Mouse (Mus musculus): ENCODE data around the gene Oprd1. TPM values are rescaled to one million over a fixed set of nuclear protein-coding genes. Genes with fewer than 3 reads are reported as not detected.

The Oprd1 gene
- polyA plus RNA-seq (2015; fragmentation: Nextera tagmentation; extraction: Ambion mirVana), result 0.02 and 0.04 TPM in 2 replicates

DNA sequence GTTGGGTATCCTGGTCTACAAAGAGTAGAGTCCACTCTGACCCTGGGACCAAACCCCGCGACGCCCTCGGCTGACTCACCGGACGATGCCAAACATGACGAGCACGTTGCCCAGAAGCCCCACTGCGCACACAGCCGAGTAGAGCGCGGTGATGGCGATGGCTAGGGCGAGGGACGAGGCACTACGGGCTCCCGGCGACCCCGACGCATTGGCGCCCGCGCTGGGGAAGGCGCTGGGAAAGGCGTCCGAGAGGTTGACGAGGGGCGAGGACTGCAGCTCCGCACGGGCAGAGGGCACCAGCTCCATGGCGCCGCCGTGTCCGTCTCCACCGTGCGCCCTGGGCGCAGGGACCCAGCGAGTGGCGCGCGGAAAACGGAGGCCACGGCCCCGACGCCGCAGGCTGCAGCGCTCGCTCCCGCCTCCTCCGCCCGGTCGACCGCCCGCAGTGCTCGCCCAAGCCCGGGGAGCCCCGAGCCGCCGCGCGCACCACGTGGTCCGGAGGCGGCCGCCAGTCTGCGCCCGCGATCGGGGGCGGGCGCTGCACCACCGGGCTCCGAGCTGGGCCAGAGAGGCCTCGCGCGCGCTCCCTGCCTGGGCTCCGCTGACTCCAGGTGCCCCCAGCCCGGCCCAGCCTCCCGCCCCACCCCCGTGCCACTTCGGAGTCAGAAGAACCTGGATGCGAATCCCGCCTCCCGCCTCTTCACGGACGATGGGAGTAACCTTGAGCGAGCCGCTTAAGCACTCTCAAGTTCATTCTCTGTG, at the start of gene Oprd1:
Oprd1 (minus strand) TSS at position 407 of the 762 bp plus-strand sequence.
- Histone ChIP-seq H3K9ac (ENCODE audit: low read depth, low read length) (no peak within 1 kb of the TSS), H3K36me3 (ENCODE audit: control insufficient read depth, insufficient read depth) (no peaks in the 10 kb centered on the region), H3K27ac (ENCODE audit: low read length) (no peak within 1 kb of the TSS), H3K4me3 (ENCODE audit: low read depth, low read length) (peak within 1 kb of the TSS; percentile 26), H3K4me1 (ENCODE audit: control insufficient read depth, low read depth, low read length) (no peaks in the 10 kb centered on the region), H3K4me2 (ENCODE audit: low read depth, low read length) (peak within 1 kb of the TSS; percentile 46), H3K9me3 (replicated peaks; ENCODE audit: control insufficient read depth, low read length) (no peaks in the 10 kb centered on the region), H3K27me3 (ENCODE audit: control insufficient read depth, insufficient read depth, low read depth, low read length) (peaks cover 46% of the 10 kb centered on the region)
- 1% methylated on average over 85 of the region's 89 CpGs for WGBS (ENCODE audit: insufficient replicate concordance)
- ATAC-seq (ENCODE audit: low read depth), result no peak

- no peak overlapping the region for H3K4me2 ChIP-seq (ENCODE audit: low read depth, low read length)
- ATAC-seq (ENCODE audit: low read depth), result no peak
- no peak overlapping the region for H3K4me3 ChIP-seq (ENCODE audit: low read depth, low read length)
- no peaks in the 10 kb centered on the region for H3K27me3 ChIP-seq (ENCODE audit: control insufficient read depth, insufficient read depth, low read depth, low read length)
- H3K9ac ChIP-seq (ENCODE audit: low read depth, low read length), result no peak overlapping the region
- H3K4me1 ChIP-seq (ENCODE audit: control insufficient read depth, low read depth, low read length), result no peaks in the 10 kb centered on the region
- no peaks in the 10 kb centered on the region for H3K9me3 ChIP-seq (replicated peaks; ENCODE audit: control insufficient read depth, low read length)
- H3K27ac ChIP-seq (ENCODE audit: low read length), result no peak overlapping the region
- 82% methylated on average over 2 of the region's 2 CpGs for WGBS (ENCODE audit: insufficient replicate concordance)
- H3K36me3 ChIP-seq (ENCODE audit: control insufficient read depth, insufficient read depth), result peaks cover 21% of the 10 kb centered on the region
These were observed 43.6 kb upstream of the Oprd1 start for GRCm38 (mm10) chr4:132187826-132188401.

- ATAC-seq (ENCODE audit: low read depth), result no peak
- Histone ChIP-seq H3K36me3 (ENCODE audit: control insufficient read depth, insufficient read depth) (peaks cover 16% of the 10 kb centered on the region), H3K4me1 (ENCODE audit: control insufficient read depth, low read depth, low read length) (no peaks in the 10 kb centered on the region), H3K9me3 (replicated peaks; ENCODE audit: control insufficient read depth, low read length) (no peaks in the 10 kb centered on the region), H3K27me3 (ENCODE audit: control insufficient read depth, insufficient read depth, low read depth, low read length) (no peaks in the 10 kb centered on the region), H3K27ac (ENCODE audit: low read length) (no peak overlapping the region), H3K4me3 (ENCODE audit: low read depth, low read length) (no peak overlapping the region), H3K4me2 (ENCODE audit: low read depth, low read length) (no peak overlapping the region), H3K9ac (ENCODE audit: low read depth, low read length) (no peak overlapping the region)
- 88% methylated on average over 3 of the region's 3 CpGs for WGBS (ENCODE audit: insufficient replicate concordance)
These were observed 38.9 kb upstream of the Oprd1 start for GRCm38 (mm10) chr4:132183162-132183561.

DNA sequence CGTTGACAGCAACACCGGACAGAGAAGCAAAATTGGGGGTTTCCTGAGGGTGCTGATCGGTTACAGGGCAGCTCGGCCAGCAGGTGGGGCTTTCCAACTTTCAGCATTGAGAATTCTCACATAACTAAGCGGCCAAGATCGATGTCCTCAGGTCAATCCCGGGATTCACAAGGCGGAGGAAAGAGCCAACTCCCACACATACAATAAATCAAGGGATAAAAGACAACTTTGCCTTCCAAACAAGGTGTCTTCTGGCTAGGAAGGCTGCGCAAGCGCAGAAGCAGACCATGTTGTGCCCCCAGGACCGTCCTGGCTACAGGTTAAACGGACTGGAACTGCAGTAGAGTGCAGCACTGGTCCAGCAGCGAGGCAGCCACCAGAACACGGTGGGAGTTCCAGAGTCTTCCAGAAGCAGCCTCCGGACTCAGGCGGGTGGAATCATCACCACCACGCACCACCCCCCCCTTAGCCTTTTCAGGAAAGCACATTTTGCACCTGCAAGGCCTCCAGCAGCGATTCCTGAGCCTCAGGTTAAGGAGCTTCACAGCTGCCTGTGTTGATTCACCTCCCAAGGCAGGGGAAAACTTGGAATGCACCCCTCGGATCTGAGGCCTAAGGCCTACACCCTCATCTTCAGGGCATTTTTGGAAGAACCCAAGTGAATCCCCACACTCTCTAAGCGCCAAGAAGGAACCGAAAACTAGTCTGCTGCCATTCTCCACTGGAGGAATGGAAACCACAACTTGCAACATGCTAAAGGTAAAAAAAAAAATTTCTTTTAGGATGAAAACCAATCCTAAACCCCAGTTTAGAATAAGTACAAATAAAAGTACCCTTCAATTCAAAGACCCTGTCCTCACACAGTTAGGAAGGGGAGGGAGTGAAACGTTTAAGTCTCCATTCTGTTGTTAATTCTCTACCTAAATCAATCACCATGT, 37.7 kb upstream of the Oprd1 start:
- ATAC-seq (ENCODE audit: low read depth), result no peak
- no peak overlapping the region for H3K27ac ChIP-seq (ENCODE audit: low read length)
- H3K27me3 ChIP-seq (ENCODE audit: control insufficient read depth, insufficient read depth, low read depth, low read length), result no peaks in the 10 kb centered on the region
- WGBS (ENCODE audit: insufficient replicate concordance), result 69% methylated on average over 22 of the region's 22 CpGs
- peaks cover 16% of the 10 kb centered on the region for H3K36me3 ChIP-seq (ENCODE audit: control insufficient read depth, insufficient read depth)
- no peaks in the 10 kb centered on the region for H3K9me3 ChIP-seq (replicated peaks; ENCODE audit: control insufficient read depth, low read length)
- no peaks in the 10 kb centered on the region for H3K4me1 ChIP-seq (ENCODE audit: control insufficient read depth, low read depth, low read length)
- no peak overlapping the region for H3K4me3 ChIP-seq (ENCODE audit: low read depth, low read length)
- no peak overlapping the region for H3K9ac ChIP-seq (ENCODE audit: low read depth, low read length)
- no peak overlapping the region for H3K4me2 ChIP-seq (ENCODE audit: low read depth, low read length)

- 79% methylated on average over 9 of the region's 9 CpGs for WGBS (ENCODE audit: insufficient replicate concordance)
- Histone ChIP-seq H3K4me2 (ENCODE audit: low read depth, low read length) (no peak overlapping the region), H3K4me3 (ENCODE audit: low read depth, low read length) (no peak overlapping the region)
These were observed 36.4 kb upstream of the Oprd1 start for GRCm38 (mm10) chr4:132180710-132181109.

GRCm38 (mm10) chr4:132178630-132179059, 34.4 kb upstream of the Oprd1 start:
- no peak overlapping the region for H3K4me2 ChIP-seq (ENCODE audit: low read depth, low read length)
- no peak for ATAC-seq (ENCODE audit: low read depth)
- no peaks in the 10 kb centered on the region for H3K9me3 ChIP-seq (replicated peaks; ENCODE audit: control insufficient read depth, low read length)
- 2% methylated on average over 10 of the region's 10 CpGs for WGBS (ENCODE audit: insufficient replicate concordance)
- H3K4me3 ChIP-seq (ENCODE audit: low read depth, low read length), result no peak overlapping the region
- H3K36me3 ChIP-seq (ENCODE audit: control insufficient read depth, insufficient read depth), result no peaks in the 10 kb centered on the region
- H3K27ac ChIP-seq (ENCODE audit: low read length), result no peak overlapping the region
- H3K27me3 ChIP-seq (ENCODE audit: control insufficient read depth, insufficient read depth, low read depth, low read length), result no peaks in the 10 kb centered on the region
- no peak overlapping the region for H3K9ac ChIP-seq (ENCODE audit: low read depth, low read length)
- no peaks in the 10 kb centered on the region for H3K4me1 ChIP-seq (ENCODE audit: control insufficient read depth, low read depth, low read length)

More at GRCm38 (mm10) chr4:132180710-132181109, 36.4 kb upstream of the Oprd1 start:
- H3K4me1 ChIP-seq (ENCODE audit: control insufficient read depth, low read depth, low read length), result no peaks in the 10 kb centered on the region
- H3K9ac ChIP-seq (ENCODE audit: low read depth, low read length), result no peak overlapping the region
- no peaks in the 10 kb centered on the region for H3K9me3 ChIP-seq (replicated peaks; ENCODE audit: control insufficient read depth, low read length)
- peaks cover 14% of the 10 kb centered on the region for H3K36me3 ChIP-seq (ENCODE audit: control insufficient read depth, insufficient read depth)
- H3K27me3 ChIP-seq (ENCODE audit: control insufficient read depth, insufficient read depth, low read depth, low read length), result no peaks in the 10 kb centered on the region
- no peak overlapping the region for H3K27ac ChIP-seq (ENCODE audit: low read length)
- ATAC-seq (ENCODE audit: low read depth), result no peak

- 47% methylated on average over 10 of the region's 10 CpGs for WGBS (ENCODE audit: insufficient replicate concordance)
- no peak for ATAC-seq (ENCODE audit: low read depth)
- H3K4me1 ChIP-seq (ENCODE audit: control insufficient read depth, low read depth, low read length), result no peaks in the 10 kb centered on the region
- H3K36me3 ChIP-seq (ENCODE audit: control insufficient read depth, insufficient read depth), result no peaks in the 10 kb centered on the region
- no peak overlapping the region for H3K9ac ChIP-seq (ENCODE audit: low read depth, low read length)
- no peak overlapping the region for H3K27ac ChIP-seq (ENCODE audit: low read length)
- no peaks in the 10 kb centered on the region for H3K27me3 ChIP-seq (ENCODE audit: control insufficient read depth, insufficient read depth, low read depth, low read length)
- no peak overlapping the region for H3K4me3 ChIP-seq (ENCODE audit: low read depth, low read length)
- H3K4me2 ChIP-seq (ENCODE audit: low read depth, low read length), result no peak overlapping the region
- H3K9me3 ChIP-seq (replicated peaks; ENCODE audit: control insufficient read depth, low read length), result no peaks in the 10 kb centered on the region
These were observed 32.2 kb upstream of the Oprd1 start for GRCm38 (mm10) chr4:132176474-132176873.

- H3K27me3 ChIP-seq (ENCODE audit: control insufficient read depth, insufficient read depth, low read depth, low read length), result no peaks in the 10 kb centered on the region
- no peak overlapping the region for H3K4me3 ChIP-seq (ENCODE audit: low read depth, low read length)
- no peaks in the 10 kb centered on the region for H3K4me1 ChIP-seq (ENCODE audit: control insufficient read depth, low read depth, low read length)
- no peak overlapping the region for H3K9ac ChIP-seq (ENCODE audit: low read depth, low read length)
- ATAC-seq (ENCODE audit: low read depth), result no peak
- no peak overlapping the region for H3K27ac ChIP-seq (ENCODE audit: low read length)
- H3K36me3 ChIP-seq (ENCODE audit: control insufficient read depth, insufficient read depth), result no peaks in the 10 kb centered on the region
- no peak overlapping the region for H3K4me2 ChIP-seq (ENCODE audit: low read depth, low read length)
- WGBS (ENCODE audit: insufficient replicate concordance), result 45% methylated on average over 7 of the region's 7 CpGs
- H3K9me3 ChIP-seq (replicated peaks; ENCODE audit: control insufficient read depth, low read length), result no peaks in the 10 kb centered on the region
These were observed 26.6 kb upstream of the Oprd1 start for GRCm38 (mm10) chr4:132170891-132171290.
